Mouse (Mus musculus) forebrain, embryonic 13.5 days (tissue): ENCODE data around the gene St6galnac6. TPM values are rescaled to one million over a fixed set of nuclear protein-coding genes. Genes with fewer than 3 reads are reported as not detected.
A peak's percentile ranks its signal among the peaks of the same experiment; 100 is the strongest.

Experiments used
- ATAC-seq: fragments of 200-750 bp; cut with Nextera tagmentation; 2 replicates; pipeline ENCODE4 v1.8.0; 2017
- H3K27ac ChIP-seq: fragments of 300-500 bp; sonication (generic); 2 replicates; pipeline ENCODE4 v1.5.1; 2015; ENCODE audit warnings: inconsistent platforms, mild to moderate bottlenecking, moderate library complexity
- H3K27me3 ChIP-seq: fragments of 300-500 bp; sonication (generic); 2 replicates; pipeline ENCODE4 v1.6.1; 2015; ENCODE audit warnings: mild to moderate bottlenecking, inconsistent platforms
- H3K36me3 ChIP-seq: fragments of 300-500 bp; sonication (generic); 2 replicates; pipeline ENCODE4 v1.6.1; 2015; ENCODE audit warnings: mild to moderate bottlenecking, inconsistent platforms; ENCODE audit not compliant: poor library complexity, severe bottlenecking
- H3K4me1 ChIP-seq: fragments of 300-500 bp; sonication (generic); 2 replicates; pipeline ENCODE4 v1.6.1; 2015; ENCODE audit warnings: inconsistent platforms
- H3K4me2 ChIP-seq: fragments of 300-500 bp; sonication (generic); 2 replicates; pipeline ENCODE4 v1.6.1; 2015; ENCODE audit warnings: inconsistent platforms, mild to moderate bottlenecking, moderate library complexity
- H3K4me3 ChIP-seq: fragments of 300-500 bp; sonication (generic); 2 replicates; pipeline ENCODE4 v1.5.1; 2015; ENCODE audit warnings: mild to moderate bottlenecking, inconsistent platforms
- H3K9ac ChIP-seq: fragments of 300-500 bp; sonication (generic); 2 replicates; pipeline ENCODE4 v1.6.1; 2015; ENCODE audit warnings: mild to moderate bottlenecking, inconsistent platforms
- H3K9me3 ChIP-seq: fragments of 300-500 bp; sonication (generic); replicated peaks from 2 replicates; pipeline ENCODE4 v1.6.1; 2016; ENCODE audit warnings: inconsistent platforms
- WGBS: fragments of 180-500 bp; shearing (Covaris S2); methylation state at CpG from one replicate; pipeline ENCODE4 v1.1.7; 2015; 5-methylcytosine and 5-hydroxymethylcytosine counted together
- polyA plus RNA-seq: library from polyadenylated mRNA; unstranded; fragments of >200 nt; fragmentation: Nextera tagmentation; extraction: Ambion mirVana; gene quantifications from 2 replicates; pipeline ENCODE4 v1.2.1, GENCODE M21; 2015

St6galnac6 gene
- polyA plus RNA-seq, 1 experiment from 2014 or later, result 10.0 TPM

- peak overlapping the region; percentile 69 for H3K9ac ChIP-seq
- H3K4me2 ChIP-seq, result peak overlapping the region; percentile 69
- WGBS, result 4% methylated on average over 13 of the region's 13 CpGs
- no peaks in the 10 kb centered on the region for H3K9me3 ChIP-seq
- peak; percentile 75 for ATAC-seq
- H3K36me3 ChIP-seq, result no peaks in the 10 kb centered on the region
- H3K27ac ChIP-seq, result peak overlapping the region; percentile 83
- no peaks in the 10 kb centered on the region for H3K27me3 ChIP-seq
- peak overlapping the region; percentile 40 for H3K4me3 ChIP-seq
- H3K4me1 ChIP-seq, result peaks cover 60% of the 10 kb centered on the region
These were observed 25.8 kb downstream of the St6galnac6 start for GRCm38 (mm10) chr2:32625212-32625872.

- ATAC-seq, result peak; percentile 13; the same call in 1 of the 2 replicates
- H3K4me1 ChIP-seq, result peaks cover 54% of the 10 kb centered on the region
- H3K4me2 ChIP-seq, result peak overlapping the region; percentile 69
These were observed 26.6 kb downstream of the St6galnac6 start for GRCm38 (mm10) chr2:32625873-32626694.

DNA sequence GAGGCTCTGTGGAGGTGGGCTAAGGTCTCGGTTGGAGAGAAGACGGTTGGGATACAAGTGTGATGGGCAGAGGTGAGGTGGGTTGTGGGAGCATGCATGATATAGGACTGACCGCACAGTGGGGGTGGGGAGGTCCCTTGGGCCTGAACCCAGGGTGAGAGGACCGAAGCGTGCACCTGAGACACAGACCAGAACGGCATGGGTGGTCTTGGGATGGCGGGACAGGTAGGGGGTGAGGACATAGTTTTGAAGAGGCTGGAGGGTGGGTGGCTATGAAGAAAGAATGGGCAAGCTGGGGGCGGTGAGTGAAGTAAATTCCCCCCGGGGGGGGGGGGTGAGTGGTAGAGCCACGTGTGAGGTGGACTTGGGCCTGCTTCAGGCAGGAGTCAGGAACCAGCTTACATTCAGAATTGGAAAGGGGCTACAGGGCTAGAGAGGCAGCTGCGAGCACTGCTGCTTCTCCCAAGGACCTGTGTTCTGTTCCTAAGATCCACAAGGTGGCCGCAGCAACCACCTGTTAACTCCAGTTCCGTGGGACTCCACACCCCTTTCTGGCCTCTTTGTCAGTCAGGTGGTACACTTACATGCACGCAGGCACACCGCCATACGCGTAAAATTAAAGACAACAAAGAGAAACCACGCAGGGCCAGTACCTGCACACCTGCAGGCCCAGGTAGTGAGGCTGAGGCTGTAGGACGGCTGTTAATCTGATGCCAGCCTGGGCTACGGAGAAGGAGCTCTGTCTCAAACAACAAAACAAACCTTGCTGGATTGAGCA, 27.9 kb downstream of the St6galnac6 start:
- 69% methylated on average over 20 of the region's 20 CpGs for WGBS
- no peaks in the 10 kb centered on the region for H3K9me3 ChIP-seq
- H3K27me3 ChIP-seq, result no peaks in the 10 kb centered on the region
- no peak overlapping the region for H3K4me3 ChIP-seq
- no peak overlapping the region for H3K4me2 ChIP-seq
- H3K36me3 ChIP-seq, result no peaks in the 10 kb centered on the region
- ATAC-seq, result no peak
- peaks cover 47% of the 10 kb centered on the region for H3K4me1 ChIP-seq
- H3K27ac ChIP-seq, result no peak overlapping the region
- H3K9ac ChIP-seq, result no peak overlapping the region

More at GRCm38 (mm10) chr2:32625873-32626694, 26.6 kb downstream of the St6galnac6 start:
- H3K9ac ChIP-seq, result peak overlapping the region; percentile 69
- H3K36me3 ChIP-seq, result no peaks in the 10 kb centered on the region
- H3K4me3 ChIP-seq, result peak overlapping the region; percentile 40
- WGBS, result 56% methylated on average over 5 of the region's 5 CpGs
- H3K27ac ChIP-seq, result peak overlapping the region; percentile 83
- no peaks in the 10 kb centered on the region for H3K9me3 ChIP-seq
- H3K27me3 ChIP-seq, result no peaks in the 10 kb centered on the region

DNA sequence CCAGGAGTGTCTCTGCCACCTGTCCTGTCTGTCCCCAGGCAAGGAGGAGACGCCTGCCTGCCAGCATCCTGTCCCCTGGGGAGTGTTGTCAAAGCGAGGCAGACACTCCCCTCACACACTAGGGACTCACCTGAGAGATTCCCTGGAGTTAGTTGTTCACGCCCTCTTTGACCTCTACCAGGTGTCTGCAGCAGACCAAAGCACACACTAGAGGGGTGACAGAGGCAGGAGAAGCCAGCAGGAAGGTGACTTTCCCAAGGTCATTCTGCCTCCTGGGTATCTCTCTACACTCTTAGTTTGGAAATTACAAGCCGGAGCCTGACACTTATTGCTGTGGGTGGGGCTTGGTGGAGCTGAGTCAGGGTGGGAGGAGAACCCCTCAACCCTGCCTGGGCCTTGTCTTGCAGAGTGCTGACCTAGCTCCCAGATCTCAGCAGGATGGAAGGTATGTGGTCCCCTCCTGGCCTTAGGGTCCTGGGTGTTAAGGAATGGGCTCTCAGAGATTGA, 28.6 kb downstream of the St6galnac6 start:
- no peaks in the 10 kb centered on the region for H3K27me3 ChIP-seq
- H3K4me2 ChIP-seq, result no peak overlapping the region
- H3K9me3 ChIP-seq, result no peaks in the 10 kb centered on the region
- no peak overlapping the region for H3K4me3 ChIP-seq
- H3K36me3 ChIP-seq, result no peaks in the 10 kb centered on the region
- peaks cover 47% of the 10 kb centered on the region for H3K4me1 ChIP-seq
- H3K9ac ChIP-seq, result no peak overlapping the region
- 72% methylated on average over 4 of the region's 4 CpGs for WGBS
- no peak for ATAC-seq
- no peak overlapping the region for H3K27ac ChIP-seq

- H3K4me3 ChIP-seq, result no peak overlapping the region
- peaks cover 5% of the 10 kb centered on the region for H3K36me3 ChIP-seq
- peak overlapping the region; percentile 37 for H3K4me2 ChIP-seq
- H3K9me3 ChIP-seq, result no peaks in the 10 kb centered on the region
- peak overlapping the region; percentile 40 for H3K27ac ChIP-seq
- H3K9ac ChIP-seq, result 0 out of 2 replicates have a peak overlapping the region, but pooled peaks have one; percentile 45
- peaks cover 47% of the 10 kb centered on the region for H3K4me1 ChIP-seq
- no peaks in the 10 kb centered on the region for H3K27me3 ChIP-seq
- no peak for ATAC-seq
- WGBS, result 29% methylated on average over 5 of the region's 5 CpGs
These were observed 29.2 kb downstream of the St6galnac6 start for GRCm38 (mm10) chr2:32628729-32629128.

DNA sequence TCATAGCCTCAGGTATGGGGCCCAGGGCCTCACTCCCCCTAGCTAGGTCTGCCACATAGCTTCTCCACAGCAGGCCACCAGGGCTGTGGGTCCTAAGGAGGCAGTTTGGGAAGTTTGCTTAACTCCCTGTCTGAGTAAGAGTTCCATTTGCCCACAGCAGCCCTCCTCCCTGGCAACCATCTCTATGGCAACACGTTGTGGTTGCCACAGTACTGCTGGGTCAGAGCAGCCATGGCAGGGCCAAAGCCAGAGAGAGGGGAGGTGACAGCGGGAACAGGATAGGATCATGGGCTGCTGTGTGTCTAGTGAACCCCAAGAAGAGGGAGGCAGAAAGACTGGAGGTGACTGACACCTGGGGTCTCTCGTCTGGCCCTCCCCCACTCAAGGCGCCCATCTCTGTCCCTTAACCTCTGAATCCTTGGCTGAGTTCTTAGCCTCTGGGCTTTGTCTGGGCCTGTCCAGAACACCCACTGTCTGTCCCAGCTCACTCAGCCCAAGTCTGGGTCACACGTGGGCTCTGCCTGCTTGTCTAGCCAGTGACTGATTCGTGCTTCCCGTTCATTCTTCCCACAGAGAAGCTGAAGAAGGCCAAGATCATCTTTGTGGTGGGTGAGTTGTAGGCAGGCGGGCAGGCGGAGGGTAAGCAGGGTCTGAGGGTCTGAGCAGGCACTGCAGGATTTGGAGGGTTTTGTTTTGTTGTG, 29.9 kb downstream of the St6galnac6 start:
- peaks cover 7% of the 10 kb centered on the region for H3K36me3 ChIP-seq
- no peaks in the 10 kb centered on the region for H3K9me3 ChIP-seq
- peak overlapping the region; percentile 4; the same call in 1 of the 2 replicates for H3K4me3 ChIP-seq
- H3K4me1 ChIP-seq, result peaks cover 47% of the 10 kb centered on the region
- 27% methylated on average over 9 of the region's 9 CpGs for WGBS
- no peaks in the 10 kb centered on the region for H3K27me3 ChIP-seq
- ATAC-seq, result peak; percentile 52
- peak overlapping the region; percentile 45; the same call in 1 of the 2 replicates for H3K9ac ChIP-seq
- peak overlapping the region; percentile 40 for H3K27ac ChIP-seq
- peak overlapping the region; percentile 37 for H3K4me2 ChIP-seq

GRCm38 (mm10) chr2:32630036-32630435, 30.5 kb downstream of the St6galnac6 start:
- no peak overlapping the region for H3K9ac ChIP-seq
- ATAC-seq, result no peak
- no peak overlapping the region for H3K27ac ChIP-seq
- 0 out of 2 replicates have a peak overlapping the region, but pooled peaks have one; percentile 4 for H3K4me3 ChIP-seq
- H3K9me3 ChIP-seq, result no peaks in the 10 kb centered on the region
- H3K4me1 ChIP-seq, result peaks cover 41% of the 10 kb centered on the region
- H3K27me3 ChIP-seq, result no peaks in the 10 kb centered on the region
- peaks cover 7% of the 10 kb centered on the region for H3K36me3 ChIP-seq
- H3K4me2 ChIP-seq, result peak overlapping the region; percentile 37; the same call in 1 of the 2 replicates
- WGBS, result 78% methylated on average over 7 of the region's 9 CpGs

DNA sequence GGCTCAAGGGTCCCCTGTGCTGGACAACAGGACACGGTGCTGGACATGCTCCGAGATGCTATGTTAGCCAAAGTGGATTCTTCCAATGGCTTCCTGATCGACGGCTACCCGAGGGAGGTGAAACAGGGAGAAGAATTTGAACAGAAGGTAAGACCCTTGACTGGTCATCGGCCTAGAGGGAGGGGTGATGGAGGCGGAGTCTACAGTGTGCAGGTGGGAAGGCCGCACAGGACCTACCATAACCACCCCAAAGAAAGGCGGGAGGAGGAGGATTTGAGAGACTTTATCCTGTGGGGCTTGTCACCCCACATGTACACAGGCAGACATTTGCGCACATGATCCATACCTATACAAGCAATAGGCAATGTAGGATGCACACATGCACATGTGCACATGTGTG, 31.5 kb downstream of the St6galnac6 start:
- no peaks in the 10 kb centered on the region for H3K27me3 ChIP-seq
- H3K36me3 ChIP-seq, result peaks cover 7% of the 10 kb centered on the region
- no peak overlapping the region for H3K4me2 ChIP-seq
- H3K4me1 ChIP-seq, result peaks cover 31% of the 10 kb centered on the region
- H3K9ac ChIP-seq, result 0 out of 2 replicates have a peak overlapping the region, but pooled peaks have one; percentile 9
- 87% methylated on average over 10 of the region's 10 CpGs for WGBS
- no peaks in the 10 kb centered on the region for H3K9me3 ChIP-seq
- H3K4me3 ChIP-seq, result no peak overlapping the region
- no peak for ATAC-seq
- no peak overlapping the region for H3K27ac ChIP-seq

- ATAC-seq, result peak; percentile 36; the same call in 1 of the 2 replicates
- Histone ChIP-seq H3K4me3 (no peak overlapping the region), H3K9ac (0 out of 2 replicates have a peak overlapping the region, but pooled peaks have one; percentile 27), H3K27ac (no peak overlapping the region), H3K4me2 (no peak overlapping the region), H3K9me3 (no peaks in the 10 kb centered on the region), H3K36me3 (peaks cover 7% of the 10 kb centered on the region), H3K27me3 (no peaks in the 10 kb centered on the region), H3K4me1 (peaks cover 25% of the 10 kb centered on the region)
- WGBS, result 59% methylated on average over 7 of the region's 7 CpGs
These were observed 32.4 kb downstream of the St6galnac6 start for GRCm38 (mm10) chr2:32631737-32632394.

DNA sequence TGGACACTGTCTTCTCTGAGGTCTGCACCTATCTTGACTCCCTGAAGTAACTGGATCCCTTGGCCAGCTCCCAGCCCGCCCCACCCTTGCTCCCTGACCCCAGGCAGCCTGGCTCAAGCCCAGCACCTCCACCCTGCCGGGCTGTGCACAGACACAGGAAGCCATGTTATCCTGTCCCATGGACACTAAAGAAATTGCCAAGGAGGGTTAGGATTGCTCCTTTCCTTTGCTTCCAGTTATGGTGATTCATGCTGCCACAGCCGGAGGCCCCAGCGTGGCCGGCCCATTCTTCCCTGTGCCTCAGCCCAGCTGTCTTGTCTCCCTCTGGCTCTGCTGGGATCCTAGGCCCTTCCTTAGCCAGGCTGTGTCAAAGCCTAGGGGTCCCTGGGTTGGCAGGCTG, 34.2 kb downstream of the St6galnac6 start:
- Histone ChIP-seq H3K27me3 (no peaks in the 10 kb centered on the region), H3K9me3 (no peaks in the 10 kb centered on the region), H3K9ac (no peak overlapping the region), H3K4me3 (no peak overlapping the region), H3K27ac (no peak overlapping the region), H3K4me1 (peaks cover 12% of the 10 kb centered on the region), H3K36me3 (peaks cover 7% of the 10 kb centered on the region), H3K4me2 (no peak overlapping the region)
- WGBS, result 86% methylated on average over 5 of the region's 5 CpGs
- no peak for ATAC-seq
